Mouse (Mus musculus) bone marrow, adult 2 months (tissue): ENCODE results near the gene Cacna1e.

Experiments
- CTCF ChIP-seq: fragments of 200-500 bp; IDR thresholded peaks from 2 replicates; pipeline ENCODE4 v1.5.1; 2011; ENCODE audit warnings: low read length, control low read depth; ENCODE audit not compliant: control insufficient read depth, insufficient read depth
- POLR2A ChIP-seq: fragments of 200-500 bp; IDR thresholded peaks from 2 replicates; pipeline ENCODE4 v1.6.1; 2011; ENCODE audit warnings: low read depth, mild to moderate bottlenecking, control low read depth, low read length, borderline replicate concordance; ENCODE audit not compliant: control insufficient read depth

DNA sequence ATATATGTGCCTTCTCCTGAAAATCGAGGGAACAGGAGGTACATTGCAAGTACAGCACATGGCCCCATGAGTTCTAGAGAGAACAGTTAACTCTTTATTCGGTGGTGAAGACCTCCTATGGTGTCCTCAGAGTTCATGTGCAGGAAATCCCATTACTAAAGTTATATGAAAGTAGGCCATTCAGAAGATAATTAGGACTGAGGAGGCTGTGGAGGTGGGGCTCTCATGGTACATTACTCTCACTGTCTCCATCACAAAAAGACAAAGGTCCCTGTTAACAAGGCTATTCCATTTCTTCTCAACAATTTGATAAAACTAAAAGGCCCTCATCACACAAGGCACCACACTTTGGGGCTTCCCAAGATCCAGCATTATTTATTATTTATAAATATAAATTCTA, 475.2 kb downstream of the Cacna1e start:
- TF ChIP-seq POLR2A (no peak), CTCF (no peak)
